Mouse (Mus musculus) lung, adult 18-20 months (tissue): ENCODE results near the gene Akt2.

Experiments used
- DNase-seq, 2 experiments: peaks; one replicate each; pipeline ENCODE4 v3.0.0; 2022; ENCODE audit warnings: mixed read lengths in 2 of 2

The Akt2 gene

GRCm38 (mm10) chr7:27673575-27674131 lies 82.3 kb downstream of the Akt2 start:
- no peak for DNase-seq

- DNase-seq: no peak
Observed at GRCm38 (mm10) chr7:27674195-27674521, 82.8 kb downstream of the Akt2 start.

GRCm38 (mm10) chr7:27674522-27675221 lies 83.3 kb downstream of the Akt2 start, which contains the start of gene Map3k10:
Gene Map3k10 (minus strand): TSS chr7:27674598.
- DNase-seq: peak; percentile 93

- DNase-seq: no peak
Observed at GRCm38 (mm10) chr7:27675222-27675612, 83.9 kb downstream of the Akt2 start.

GRCm38 (mm10) chr7:27683218-27683617 lies 91.9 kb downstream of the Akt2 start:
- no peak for DNase-seq

GRCm38 (mm10) chr7:27685220-27685619 lies 93.9 kb downstream of the Akt2 start:
- no peak for DNase-seq

- DNase-seq: no peak
Observed at GRCm38 (mm10) chr7:27685681-27686080, 94.3 kb downstream of the Akt2 start.

- no peak for DNase-seq
Observed at GRCm38 (mm10) chr7:27687043-27687442, 95.7 kb downstream of the Akt2 start.

- no peak for DNase-seq
Observed at GRCm38 (mm10) chr7:27687836-27688235, 96.5 kb downstream of the Akt2 start.

GRCm38 (mm10) chr7:27688246-27688788 lies 97.0 kb downstream of the Akt2 start:
- no peak for DNase-seq

- peak; percentile 96 to 97 for DNase-seq
Observed at GRCm38 (mm10) chr7:27688815-27689612, 97.7 kb downstream of the Akt2 start, which contains the start of gene Zfp607b. Gene Zfp607b (plus strand): TSS chr7:27689340.
